Mouse (Mus musculus): Measurements from ENCODE around the gene Ube2h. TPM values are rescaled to one million over a fixed set of nuclear protein-coding genes. Genes with fewer than 3 reads are reported as not detected.
A peak's percentile ranks its signal among the peaks of the same experiment; 100 is the strongest.

Ube2h gene
- polyA plus RNA-seq, 1 experiment from 2014 or later, result 42.3 TPM

DNA sequence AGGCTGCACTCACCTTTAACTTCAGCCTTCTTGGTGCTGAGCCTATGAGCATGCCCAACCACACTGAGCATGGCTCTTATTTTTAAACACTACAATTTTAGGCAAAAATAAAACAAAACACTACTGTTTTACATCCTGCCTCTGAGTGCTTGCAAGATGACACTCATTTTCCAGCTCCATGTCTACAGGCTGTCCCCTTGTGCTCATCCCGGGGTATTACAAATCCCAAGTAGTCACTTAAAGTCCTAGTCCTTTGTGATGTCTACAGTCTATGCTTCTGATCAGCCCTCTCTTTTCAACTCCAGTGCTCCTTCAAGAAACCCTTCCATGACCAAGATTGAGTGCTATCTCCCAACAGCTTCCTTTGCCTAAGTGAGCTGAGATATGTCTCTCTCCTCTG, 26.0 kb downstream of the Ube2h start:
- no peaks in the 10 kb centered on the region for H3K4me1 ChIP-seq (ENCODE audit: insufficient read depth)
- peak; percentile 25 for DNase-seq
- H3K9ac ChIP-seq, result no peak overlapping the region
- no peak for ATAC-seq (ENCODE audit: insufficient read depth)
- peak; percentile 31; the same call in 1 of the 2 replicates for TF ChIP-seq CTCF (IDR thresholded peaks at IDR 0.05; ENCODE audit: low read depth)
- WGBS, result 72% methylated on average over 1 of the region's 1 CpGs
- no peak overlapping the region for H3K27ac ChIP-seq (ENCODE audit: low read depth)
- H3K4me2 ChIP-seq, result no peak overlapping the region
- peaks cover 49% of the 10 kb centered on the region for H3K36me3 ChIP-seq (ENCODE audit: insufficient read depth)
- H3K4me3 ChIP-seq (ENCODE audit: low read depth, low read length), result no peak overlapping the region
- no peaks in the 10 kb centered on the region for H3K9me3 ChIP-seq (ENCODE audit: low read depth, low read length)
- no peaks in the 10 kb centered on the region for H3K27me3 ChIP-seq (ENCODE audit: insufficient read depth, low read length)

DNA sequence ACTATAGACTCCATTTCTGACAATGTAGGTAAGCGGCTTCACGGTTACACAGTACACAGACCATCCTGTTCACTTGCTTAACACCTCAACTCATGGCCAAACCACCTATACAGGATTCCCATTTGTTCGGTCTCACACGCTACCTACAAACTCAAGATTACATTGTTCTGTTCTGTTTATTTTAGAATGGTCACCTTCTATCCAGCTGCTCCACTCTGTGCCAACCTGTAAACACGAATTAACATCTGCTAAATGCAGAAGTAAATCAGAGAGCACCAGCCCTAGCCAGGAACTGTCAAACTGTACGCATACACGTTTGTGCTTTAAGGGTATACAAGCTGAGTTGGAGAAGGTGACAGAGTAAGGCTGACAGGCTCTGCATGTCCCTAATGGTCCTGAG, 27.5 kb downstream of the Ube2h start:
- DNase-seq (no peak), ATAC-seq (ENCODE audit: insufficient read depth) (no peak)
- no peak overlapping the region for H3K9ac ChIP-seq
- no peak overlapping the region for H3K4me2 ChIP-seq
- no peak for TF ChIP-seq CTCF (IDR thresholded peaks at IDR 0.05; ENCODE audit: low read depth)
- 76% methylated on average over 7 of the region's 7 CpGs for WGBS
- H3K4me1 ChIP-seq (ENCODE audit: insufficient read depth), result no peaks in the 10 kb centered on the region
- peaks cover 57% of the 10 kb centered on the region for H3K36me3 ChIP-seq (ENCODE audit: insufficient read depth)
- no peaks in the 10 kb centered on the region for H3K9me3 ChIP-seq (ENCODE audit: low read depth, low read length)
- H3K27me3 ChIP-seq (ENCODE audit: insufficient read depth, low read length), result no peaks in the 10 kb centered on the region
- H3K4me3 ChIP-seq (ENCODE audit: low read depth, low read length), result no peak overlapping the region
- no peak overlapping the region for H3K27ac ChIP-seq (ENCODE audit: low read depth)

DNA sequence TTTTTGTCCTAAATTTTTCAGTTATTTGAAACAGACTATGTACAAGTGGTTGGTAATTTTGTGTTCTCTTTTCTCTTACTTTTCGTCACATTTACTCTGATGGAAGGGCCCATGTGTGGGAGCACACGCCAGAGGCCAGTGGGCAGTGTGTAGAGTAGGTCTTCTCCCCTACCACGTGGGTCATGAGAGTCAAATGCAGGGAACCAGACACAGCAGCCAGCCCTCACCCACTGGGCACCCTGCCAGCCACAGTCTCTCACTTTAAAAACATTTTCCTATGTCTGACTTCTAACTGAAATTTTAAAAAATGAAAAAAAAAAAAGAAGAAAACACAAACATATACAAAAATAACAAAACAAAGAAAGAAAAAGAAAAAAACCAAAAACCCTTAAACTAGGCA, 28.0 kb downstream of the Ube2h start:
- no peak for TF ChIP-seq CTCF (IDR thresholded peaks at IDR 0.05; ENCODE audit: low read depth)
- DNase-seq, result peak; percentile 15
- Histone ChIP-seq H3K27ac (ENCODE audit: low read depth) (no peak overlapping the region), H3K27me3 (ENCODE audit: insufficient read depth, low read length) (no peaks in the 10 kb centered on the region), H3K9ac (no peak overlapping the region), H3K4me2 (no peak overlapping the region), H3K4me3 (ENCODE audit: low read depth, low read length) (no peak overlapping the region), H3K9me3 (ENCODE audit: low read depth, low read length) (no peaks in the 10 kb centered on the region), H3K36me3 (ENCODE audit: insufficient read depth) (peaks cover 62% of the 10 kb centered on the region), H3K4me1 (ENCODE audit: insufficient read depth) (no peaks in the 10 kb centered on the region)
- WGBS, result 63% methylated on average over 3 of the region's 3 CpGs
- no peak for ATAC-seq (ENCODE audit: insufficient read depth)

DNA sequence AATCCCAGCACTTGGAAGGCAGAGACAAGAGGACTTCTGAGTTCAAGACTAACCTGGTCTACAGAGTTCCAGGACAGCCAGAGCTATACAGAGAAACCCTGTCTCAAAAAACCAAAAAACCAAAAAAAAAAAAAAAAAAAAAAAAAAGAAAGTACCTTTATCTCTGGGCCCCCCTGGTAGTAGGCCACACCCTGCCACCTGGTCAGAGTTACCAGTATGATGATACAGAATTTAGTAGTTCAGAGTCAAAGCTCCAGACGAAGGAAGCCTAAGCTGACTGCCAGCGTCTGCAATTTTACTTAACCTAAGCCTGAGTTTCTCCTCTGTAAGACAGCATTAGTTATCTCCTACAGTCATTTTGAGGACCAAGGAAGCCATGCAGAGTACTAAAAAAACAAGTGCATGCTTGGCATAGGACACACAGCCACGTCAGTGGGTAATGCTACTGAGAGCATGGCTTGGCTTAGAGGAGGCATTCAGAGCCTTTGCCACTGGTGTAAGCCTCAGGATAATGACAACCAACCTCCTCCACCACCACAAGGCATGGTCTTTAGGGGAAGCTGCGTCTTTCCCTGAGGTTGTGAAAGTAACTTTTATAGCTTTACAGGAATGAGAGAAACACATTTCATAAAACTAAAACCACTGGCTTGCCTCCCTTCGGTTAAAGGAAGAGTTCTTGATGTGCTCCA, 29.0 kb downstream of the Ube2h start:
- H3K4me1 ChIP-seq (ENCODE audit: insufficient read depth), result no peaks in the 10 kb centered on the region
- 81% methylated on average over 5 of the region's 5 CpGs for WGBS
- TF ChIP-seq CTCF (IDR thresholded peaks at IDR 0.05; ENCODE audit: low read depth), result no peak

DNA sequence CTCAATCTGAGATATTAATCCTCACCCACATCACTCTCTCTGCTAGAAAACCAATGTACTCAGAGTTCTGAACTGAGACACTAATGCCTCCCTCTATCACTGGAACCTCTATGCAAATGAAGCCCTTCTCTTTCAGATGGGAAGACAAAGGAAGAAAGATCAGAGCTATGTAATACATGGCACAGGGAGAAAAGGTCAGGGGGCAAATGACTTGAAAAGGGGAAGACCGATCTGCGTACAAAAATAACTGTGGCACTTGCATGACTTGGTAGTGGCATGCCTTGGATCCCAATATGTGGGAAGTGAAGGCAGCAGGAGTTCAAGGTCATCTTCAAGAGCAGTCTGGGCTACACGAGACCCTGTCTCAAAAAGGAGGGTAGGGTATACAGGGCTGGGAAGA, 31.4 kb downstream of the Ube2h start:
- no peak overlapping the region for H3K9ac ChIP-seq
- no peak for ATAC-seq (ENCODE audit: insufficient read depth)
- WGBS, result 52% methylated on average over 3 of the region's 3 CpGs
- H3K4me3 ChIP-seq (ENCODE audit: low read depth, low read length), result no peak overlapping the region
- no peak for DNase-seq
- H3K27ac ChIP-seq (ENCODE audit: low read depth), result no peak overlapping the region
- H3K4me2 ChIP-seq, result no peak overlapping the region
- no peak for TF ChIP-seq CTCF (IDR thresholded peaks at IDR 0.05; ENCODE audit: low read depth)
- no peaks in the 10 kb centered on the region for H3K27me3 ChIP-seq (ENCODE audit: insufficient read depth, low read length)
- H3K36me3 ChIP-seq (ENCODE audit: insufficient read depth), result peaks cover 58% of the 10 kb centered on the region
- no peaks in the 10 kb centered on the region for H3K4me1 ChIP-seq (ENCODE audit: insufficient read depth)
- H3K9me3 ChIP-seq (ENCODE audit: low read depth, low read length), result no peaks in the 10 kb centered on the region

More for the DNA sequence above, 29.0 kb downstream of the Ube2h start:
- no peak overlapping the region for H3K4me3 ChIP-seq (ENCODE audit: low read depth, low read length)
- no peak overlapping the region for H3K4me2 ChIP-seq
- ATAC-seq (ENCODE audit: insufficient read depth), result no peak
- DNase-seq, result no peak
- no peaks in the 10 kb centered on the region for H3K9me3 ChIP-seq (ENCODE audit: low read depth, low read length)
- H3K36me3 ChIP-seq (ENCODE audit: insufficient read depth), result peaks cover 70% of the 10 kb centered on the region
- no peaks in the 10 kb centered on the region for H3K27me3 ChIP-seq (ENCODE audit: insufficient read depth, low read length)
- no peak overlapping the region for H3K27ac ChIP-seq (ENCODE audit: low read depth)
- no peak overlapping the region for H3K9ac ChIP-seq

DNA sequence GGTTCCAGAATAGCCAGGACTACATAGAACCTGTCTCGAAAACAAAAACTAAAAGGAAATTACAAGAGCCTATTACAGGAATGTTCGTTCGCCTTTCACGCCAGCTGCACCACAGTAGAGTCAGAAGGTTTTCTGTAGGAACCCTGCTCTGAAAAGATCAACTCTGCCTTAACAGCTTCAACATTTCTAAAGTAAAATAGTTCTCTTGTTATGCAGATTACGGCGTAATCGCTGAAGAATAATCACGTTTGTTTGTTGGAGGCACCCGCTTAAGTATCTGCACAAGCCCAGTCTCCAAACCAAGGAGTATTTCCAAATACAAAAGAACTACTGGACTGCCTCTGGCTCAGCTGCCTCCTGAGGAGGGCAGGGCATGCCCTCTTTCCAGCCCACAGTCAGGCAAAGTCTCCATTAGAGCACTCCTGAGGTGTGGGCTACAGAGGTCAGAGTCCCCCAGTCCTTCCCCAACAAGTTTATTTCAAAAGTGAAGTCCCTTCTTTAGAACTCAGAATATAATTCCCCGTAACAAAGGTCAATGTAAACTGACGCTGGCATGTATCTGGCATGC, 31.9 kb downstream of the Ube2h start:
- H3K4me3 ChIP-seq (ENCODE audit: low read depth, low read length), result no peak overlapping the region
- no peaks in the 10 kb centered on the region for H3K9me3 ChIP-seq (ENCODE audit: low read depth, low read length)
- no peak overlapping the region for H3K9ac ChIP-seq
- DNase-seq, result no peak
- H3K27ac ChIP-seq (ENCODE audit: low read depth), result no peak overlapping the region
- no peaks in the 10 kb centered on the region for H3K27me3 ChIP-seq (ENCODE audit: insufficient read depth, low read length)
- H3K4me2 ChIP-seq, result no peak overlapping the region
- WGBS, result 89% methylated on average over 11 of the region's 11 CpGs
- no peaks in the 10 kb centered on the region for H3K4me1 ChIP-seq (ENCODE audit: insufficient read depth)
- peaks cover 58% of the 10 kb centered on the region for H3K36me3 ChIP-seq (ENCODE audit: insufficient read depth)
- ATAC-seq (ENCODE audit: insufficient read depth), result no peak
- no peak for TF ChIP-seq CTCF (IDR thresholded peaks at IDR 0.05; ENCODE audit: low read depth)

DNA sequence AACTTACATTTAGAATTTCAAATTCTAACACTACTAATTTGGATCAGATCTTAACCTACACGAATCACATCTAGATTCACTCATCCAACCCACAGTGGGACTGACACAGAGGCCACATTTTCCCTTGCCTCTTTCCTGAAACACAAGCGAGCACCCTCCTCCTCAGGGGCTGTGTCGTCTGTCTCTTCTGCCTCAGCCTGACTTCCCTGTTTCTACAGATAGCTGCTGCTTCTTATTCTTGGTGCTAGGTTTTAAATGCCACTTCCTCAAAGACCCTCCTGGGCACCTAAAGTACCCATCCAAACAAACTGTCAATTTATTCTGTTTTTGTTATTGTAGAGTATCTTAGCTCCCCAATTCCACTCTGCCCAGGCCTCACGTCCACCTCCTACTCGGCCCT, 34.5 kb downstream of the Ube2h start:
- WGBS, result 69% methylated on average over 5 of the region's 5 CpGs
- H3K27me3 ChIP-seq (ENCODE audit: insufficient read depth, low read length), result no peaks in the 10 kb centered on the region
- no peaks in the 10 kb centered on the region for H3K4me1 ChIP-seq (ENCODE audit: insufficient read depth)
- ATAC-seq (ENCODE audit: insufficient read depth), result no peak
- no peak overlapping the region for H3K4me2 ChIP-seq
- H3K9me3 ChIP-seq (ENCODE audit: low read depth, low read length), result no peaks in the 10 kb centered on the region
- no peak overlapping the region for H3K27ac ChIP-seq (ENCODE audit: low read depth)
- H3K36me3 ChIP-seq (ENCODE audit: insufficient read depth), result peaks cover 61% of the 10 kb centered on the region
- DNase-seq, result no peak
- H3K4me3 ChIP-seq (ENCODE audit: low read depth, low read length), result no peak overlapping the region
- H3K9ac ChIP-seq, result no peak overlapping the region
- TF ChIP-seq CTCF (IDR thresholded peaks at IDR 0.05; ENCODE audit: low read depth), result no peak

All from lung, embryonic 14.5 days (tissue).